Mouse (Mus musculus) embryonic facial prominence, embryonic 11.5 days (tissue): ENCODE measurements around the gene C1galt1c1. TPM values are rescaled to one million over a fixed set of nuclear protein-coding genes. Genes with fewer than 3 reads are reported as not detected.
A peak's percentile ranks its signal among the peaks of the same experiment; 100 is the strongest.

Experiments used
- ATAC-seq: fragments of 200-750 bp; cut with Nextera tagmentation; replicated peaks from 2 replicates; pipeline ENCODE4 v1.8.0; 2017; ENCODE audit warnings: low read depth; ENCODE audit not compliant: insufficient number of reproducible peaks, low FRiP score, low TSS enrichment
- DNase-seq: peaks from one replicate; pipeline ENCODE4 v3.0.0-alpha.2; 2015; ENCODE audit warnings: low spot score
- H3K27ac ChIP-seq: fragments of 300-500 bp; sonication (generic); replicated peaks from 2 replicates; pipeline ENCODE4 v1.5.1; 2014; ENCODE audit warnings: mild to moderate bottlenecking, low read depth, low read length, control low read depth
- H3K27me3 ChIP-seq: fragments of 300-500 bp; sonication (generic); 2 replicates; pipeline ENCODE4 v1.6.1; 2014; ENCODE audit warnings: mild to moderate bottlenecking, low read length, moderate library complexity, mixed read lengths; ENCODE audit not compliant: control insufficient read depth, insufficient read depth
- H3K36me3 ChIP-seq: fragments of 300-500 bp; sonication (generic); replicated peaks from 2 replicates; pipeline ENCODE4 v1.6.1; 2014; ENCODE audit warnings: low read depth, mild to moderate bottlenecking, low read length, moderate library complexity, mixed read lengths; ENCODE audit not compliant: control insufficient read depth, insufficient read depth
- H3K4me1 ChIP-seq: fragments of 300-500 bp; sonication (generic); 2 replicates; pipeline ENCODE4 v1.6.1; 2014; ENCODE audit warnings: low read length, mixed read lengths; ENCODE audit not compliant: control insufficient read depth, insufficient read depth
- H3K4me2 ChIP-seq: fragments of 300-500 bp; sonication (generic); 2 replicates; pipeline ENCODE4 v1.6.1; 2014; ENCODE audit warnings: low read depth, mild to moderate bottlenecking, control low read depth, low read length, moderate library complexity
- H3K4me3 ChIP-seq: fragments of 300-500 bp; sonication (generic); 2 replicates; pipeline ENCODE4 v1.5.1; 2014; ENCODE audit warnings: low read depth, low read length, control low read depth
- H3K9ac ChIP-seq: fragments of 300-500 bp; sonication (generic); replicated peaks from 2 replicates; pipeline ENCODE4 v1.6.1; 2014; ENCODE audit warnings: mild to moderate bottlenecking, control low read depth, low read length
- H3K9me3 ChIP-seq: fragments of 300-500 bp; sonication (generic); replicated peaks from 2 replicates; pipeline ENCODE4 v1.6.1; 2016; ENCODE audit warnings: mild to moderate bottlenecking, low read length, inconsistent platforms, mixed read lengths; ENCODE audit not compliant: control insufficient read depth
- WGBS: fragments of 180-500 bp; shearing (Covaris S2); extraction: QIAGEN DNeasy Blood & Tissue Kit; methylation state at CpG from one replicate; pipeline ENCODE4 v1.1.7; 2014; 5-methylcytosine and 5-hydroxymethylcytosine counted together
- polyA plus RNA-seq: library from polyadenylated mRNA; unstranded; fragments of >200 nt; fragmentation: Nextera tagmentation; extraction: Ambion mirVana; gene quantifications from 2 replicates; pipeline ENCODE4 v1.2.1, GENCODE M21; 2014

C1galt1c1 gene
- polyA plus RNA-seq, 1 experiment from 2014 or later: 26.1 TPM

GRCm38 (mm10) chrX:38589827-38590226 lies 45.1 kb downstream of the C1galt1c1 start:
- Histone ChIP-seq H3K4me1 (no peaks in the 10 kb centered on the region), H3K4me2 (no peak overlapping the region), H3K27ac (no peak overlapping the region), H3K4me3 (no peak overlapping the region), H3K27me3 (no peaks in the 10 kb centered on the region), H3K9ac (no peak overlapping the region), H3K9me3 (no peaks in the 10 kb centered on the region), H3K36me3 (no peaks in the 10 kb centered on the region)
- 46% methylated on average over 4 of the region's 4 CpGs for WGBS
- DNase-seq: peak; percentile 14
- ATAC-seq: no peak

- Histone ChIP-seq H3K4me3 (no peak overlapping the region), H3K9me3 (no peaks in the 10 kb centered on the region), H3K27ac (no peak overlapping the region), H3K4me2 (no peak overlapping the region), H3K9ac (no peak overlapping the region), H3K36me3 (no peaks in the 10 kb centered on the region), H3K4me1 (no peaks in the 10 kb centered on the region), H3K27me3 (no peaks in the 10 kb centered on the region)
- DNase-seq: no peak
- no peak for ATAC-seq
Measured at GRCm38 (mm10) chrX:38583261-38583660, 51.6 kb downstream of the C1galt1c1 start.

- Histone ChIP-seq H3K4me3 (no peak overlapping the region), H3K27me3 (no peaks in the 10 kb centered on the region)
- WGBS: 82% methylated on average over 1 of the region's 1 CpGs
Measured at GRCm38 (mm10) chrX:38581140-38581539, 53.7 kb downstream of the C1galt1c1 start.

More at GRCm38 (mm10) chrX:38581140-38581539, 53.7 kb downstream of the C1galt1c1 start:
- H3K4me1 ChIP-seq: no peaks in the 10 kb centered on the region
- no peak overlapping the region for H3K4me2 ChIP-seq
- DNase-seq (no peak), ATAC-seq (no peak)
- no peaks in the 10 kb centered on the region for H3K36me3 ChIP-seq
- no peak overlapping the region for H3K27ac ChIP-seq
- H3K9me3 ChIP-seq: no peaks in the 10 kb centered on the region
- H3K9ac ChIP-seq: no peak overlapping the region

Other genes starting within 250 kb of the C1galt1c1 start
- 107 and 115 TPM in 2 replicates for gene Lamp2, start 178.6 kb downstream of the C1galt1c1 start, polyA plus RNA-seq
- gene Cul4b, start 58.9 kb downstream of the C1galt1c1 start, polyA plus RNA-seq: 72.0 and 81.9 TPM in 2 replicates
- 94.1 and 105 TPM in 2 replicates for gene Mcts1, start 34.5 kb downstream of the C1galt1c1 start, polyA plus RNA-seq
- gene 6030498E09Rik, start 137.6 kb upstream of the C1galt1c1 start, polyA plus RNA-seq: not detected in 2 replicates